Mouse (Mus musculus) erythroblast, embryonic 14.5 days (primary cell): ENCODE results near the gene Muc13.

Source experiments
- GATA1 ChIP-seq: IDR thresholded peaks from 2 replicates; pipeline ENCODE4 v1.6.1; 2012; ENCODE audit warnings: low read length, inconsistent platforms, mixed read lengths
- TAL1 ChIP-seq: IDR thresholded peaks from 3 replicates; pipeline ENCODE4 v1.6.1; 2012; ENCODE audit warnings: low read length, inconsistent platforms, mixed read lengths

DNA sequence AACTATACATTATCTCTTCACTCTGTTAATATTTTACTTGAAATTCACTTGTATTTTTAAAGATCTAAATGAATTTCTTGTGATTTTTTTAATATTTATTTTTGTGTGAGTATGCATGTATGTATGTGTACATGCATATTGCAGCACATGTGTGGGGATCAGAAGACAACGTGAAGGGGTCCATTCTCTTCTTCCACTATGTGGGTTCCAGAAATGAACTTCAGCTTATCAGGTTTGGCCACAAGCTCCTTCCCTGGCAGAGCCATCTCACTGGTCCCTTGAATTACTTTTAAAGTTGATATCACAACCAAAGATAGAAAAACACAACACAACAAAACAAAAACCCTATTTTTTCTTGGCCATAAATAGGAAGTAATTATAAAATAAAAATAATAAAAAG is 9.3 kb upstream of the Muc13 start:
- TF ChIP-seq TAL1 (no peak), GATA1 (no peak)
